Mouse (Mus musculus) splenic B cell, adult 2 months (primary cell): ENCODE measurements around the gene Clec16a.

Experiments used
- DNase-seq: peaks from one replicate; pipeline ENCODE4 v3.0.0-alpha.2; 2011; ENCODE audit warnings: low read depth, low spot score
- H3K27me3 ChIP-seq: 2 replicates; pipeline ENCODE4 v1.6.1; 2012; ENCODE audit warnings: mild to moderate bottlenecking, low read length, moderate library complexity, mixed read lengths; ENCODE audit not compliant: control insufficient read depth, poor library complexity, insufficient read depth, severe bottlenecking
- H3K36me3 ChIP-seq: 2 replicates; pipeline ENCODE4 v1.6.1; 2012; ENCODE audit warnings: mild to moderate bottlenecking, low read length, moderate library complexity, mixed read lengths; ENCODE audit not compliant: control insufficient read depth, poor library complexity, insufficient read depth, severe bottlenecking

The Clec16a gene

DNA sequence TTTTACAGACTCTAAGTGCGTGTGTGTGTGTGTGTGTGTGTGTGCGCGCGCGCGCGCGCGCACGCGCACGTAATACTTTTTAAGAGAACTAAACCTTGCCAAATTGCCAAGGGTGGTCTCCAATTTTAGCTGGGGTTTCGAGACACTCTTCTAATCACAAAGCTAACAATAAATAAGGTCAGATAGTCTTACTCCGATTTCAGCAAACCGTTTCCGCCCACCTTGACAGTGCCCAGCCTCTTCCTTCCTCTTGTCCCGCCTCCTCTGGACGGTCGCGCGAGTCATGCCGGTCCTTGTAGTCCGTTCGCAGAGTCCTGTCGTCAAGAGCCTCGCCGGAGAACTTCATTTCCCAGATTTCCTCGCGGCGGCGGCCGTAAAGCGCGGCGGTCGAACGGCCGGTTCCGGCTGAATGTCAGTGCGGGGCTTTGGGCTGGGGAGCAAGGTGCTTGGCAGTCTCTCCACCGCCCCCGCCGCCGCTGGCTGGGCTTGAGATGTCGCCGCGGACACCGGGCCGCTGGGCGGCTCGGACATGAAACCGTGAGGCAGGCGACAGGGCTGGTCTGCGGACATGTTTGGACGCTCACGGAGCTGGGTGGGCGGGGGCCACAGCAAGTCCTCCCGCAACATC is at the start of gene Clec16a:
TSS of gene Clec16a (plus strand) at position 345 of the 628 bp plus-strand sequence.
- Histone ChIP-seq H3K27me3 (no peaks in the 10 kb centered on the region), H3K36me3 (no peaks in the 10 kb centered on the region)

DNA sequence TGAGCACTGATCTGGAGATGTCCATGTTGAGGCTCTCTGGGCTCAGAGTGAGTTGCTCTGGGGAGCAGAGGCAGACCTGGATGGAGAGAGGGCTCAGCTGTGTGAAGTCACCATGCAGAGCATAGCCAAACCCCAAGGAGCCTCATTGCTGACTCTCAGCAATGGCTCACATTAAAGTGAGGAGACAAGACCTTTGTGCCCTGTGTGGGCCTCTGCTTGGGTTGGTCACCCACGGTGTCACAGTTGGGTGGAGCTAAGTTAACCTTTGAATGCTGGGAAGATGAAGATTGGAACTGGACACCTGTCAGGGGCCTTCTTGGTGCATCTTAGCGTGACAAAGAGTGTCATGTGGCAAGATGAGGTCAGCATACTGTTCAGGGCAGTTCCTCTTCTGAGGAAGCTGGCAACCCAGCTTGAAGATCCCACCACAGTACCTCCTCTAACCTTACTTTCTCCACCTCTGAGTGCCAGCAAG is 49.3 kb upstream of the Clec16a start:
- DNase-seq: peak; percentile 80
- Histone ChIP-seq H3K36me3 (peaks cover 22% of the 10 kb centered on the region; the same call in 1 of the 2 replicates), H3K27me3 (no peaks in the 10 kb centered on the region)

More for the DNA sequence above, at the start of gene Clec16a:
- DNase-seq: peak; percentile 96

DNA sequence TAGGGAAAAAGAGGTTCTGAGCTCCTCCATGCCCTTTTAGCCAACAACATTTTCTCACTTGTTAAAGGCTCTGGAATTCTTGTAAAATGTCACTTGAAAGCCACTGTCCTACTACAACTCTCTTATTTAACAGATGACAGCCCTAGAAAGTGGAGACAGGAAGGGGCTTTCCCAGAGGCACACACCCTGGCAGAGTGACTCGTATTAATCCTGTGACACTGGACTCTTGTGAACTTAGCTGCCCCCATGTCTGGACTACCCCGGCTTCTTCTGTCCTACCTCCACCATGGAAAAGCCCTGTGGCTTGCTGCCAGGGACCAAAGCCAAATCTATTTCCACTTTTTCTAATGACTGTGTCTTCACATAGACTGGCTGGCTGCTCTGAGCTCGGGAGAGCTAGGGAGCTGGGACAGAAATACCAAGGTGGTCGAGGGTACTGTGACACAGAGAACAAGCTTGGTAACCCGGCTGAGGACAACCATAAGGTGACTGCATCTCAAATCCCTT is 47.0 kb upstream of the Clec16a start:
- DNase-seq: peak; percentile 35
- peaks cover 28% of the 10 kb centered on the region for H3K36me3 ChIP-seq

DNA sequence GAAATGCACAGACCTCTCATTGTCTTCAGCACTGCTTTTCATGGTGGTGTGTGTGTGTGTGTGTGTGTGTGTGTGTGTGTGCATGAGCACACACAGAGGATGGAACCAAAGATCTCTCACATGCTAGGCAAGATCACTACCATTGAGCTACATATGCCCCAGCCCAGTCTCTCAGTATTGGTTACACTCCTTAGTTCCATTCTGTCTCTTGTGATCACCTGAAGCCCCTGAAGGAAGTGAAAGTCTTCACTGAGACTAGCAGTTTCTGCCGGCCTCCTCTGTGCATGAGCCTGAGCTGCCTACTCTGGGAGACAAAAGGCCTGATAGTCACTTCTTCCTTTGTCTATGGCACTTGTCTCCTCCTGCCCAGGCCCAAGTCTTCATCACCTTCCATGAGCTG is 46.0 kb upstream of the Clec16a start:
- peak; percentile 86 for DNase-seq
- Histone ChIP-seq H3K27me3 (no peaks in the 10 kb centered on the region), H3K36me3 (peaks cover 32% of the 10 kb centered on the region)

More for the DNA sequence above, 47.0 kb upstream of the Clec16a start:
- H3K27me3 ChIP-seq: no peaks in the 10 kb centered on the region

DNA sequence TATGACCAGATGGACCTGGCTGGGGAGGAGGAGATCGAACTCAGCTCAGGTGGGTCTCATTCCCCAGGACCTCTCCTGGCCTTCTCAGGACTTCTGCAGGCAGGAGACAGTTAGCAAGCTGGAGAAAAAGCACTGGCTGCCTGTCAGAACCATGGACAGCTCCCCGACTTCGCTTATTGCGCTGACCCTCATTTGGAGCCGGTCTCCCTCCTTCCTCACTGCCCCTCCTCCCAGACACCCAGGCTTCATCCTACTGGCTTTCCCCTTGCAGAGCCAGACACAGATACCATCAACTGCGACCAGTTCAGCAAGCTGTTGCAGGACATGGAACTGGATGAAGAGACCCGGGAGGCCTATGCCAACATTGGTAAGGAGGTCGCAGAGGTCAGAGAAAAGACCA is 43.3 kb upstream of the Clec16a start:
- DNase-seq: peak; percentile 70
- H3K27me3 ChIP-seq: no peaks in the 10 kb centered on the region
- H3K36me3 ChIP-seq: peaks cover 36% of the 10 kb centered on the region

DNA sequence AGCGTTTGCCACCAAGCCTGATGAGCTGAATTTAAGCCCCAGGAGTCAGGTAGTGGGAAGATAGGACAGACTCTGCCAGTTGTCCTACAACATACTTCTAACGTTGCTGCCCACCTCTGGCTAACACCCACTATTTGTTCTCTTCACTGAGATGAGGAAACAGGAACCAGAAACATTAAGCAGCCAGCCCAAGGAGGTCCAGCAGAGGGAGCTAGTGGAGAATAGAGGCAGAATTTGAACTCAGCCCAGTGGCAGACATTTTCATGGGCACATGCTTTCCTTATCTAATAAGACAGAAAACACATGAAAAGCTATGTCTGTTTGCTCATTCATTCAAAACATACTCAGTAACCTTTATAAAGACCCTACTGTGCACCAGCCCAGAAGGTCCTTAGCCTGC is 42.1 kb upstream of the Clec16a start:
- peak; percentile 61 for DNase-seq
- H3K36me3 ChIP-seq: peaks cover 39% of the 10 kb centered on the region
- H3K27me3 ChIP-seq: no peaks in the 10 kb centered on the region

DNA sequence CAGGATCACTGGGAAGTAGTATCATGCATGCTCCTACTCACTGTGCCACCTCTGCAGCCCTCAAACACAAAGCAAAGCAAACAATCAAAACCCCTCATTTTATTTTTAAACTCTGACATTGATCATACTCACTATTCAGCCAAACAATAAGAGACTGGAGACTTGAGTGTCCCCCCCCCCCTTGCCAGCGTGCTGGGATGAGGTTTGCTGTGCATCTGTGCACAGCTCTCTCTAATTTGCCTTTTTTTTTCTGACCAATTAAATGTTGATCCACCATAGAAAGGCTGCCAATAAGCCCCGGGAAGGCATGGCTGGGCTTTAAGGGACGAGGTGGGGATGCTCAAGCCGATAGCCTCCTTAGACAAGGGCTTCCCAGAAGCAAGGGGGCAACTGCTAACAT is 37.7 kb upstream of the Clec16a start:
- no peak for DNase-seq
- Histone ChIP-seq H3K27me3 (no peaks in the 10 kb centered on the region), H3K36me3 (peaks cover 51% of the 10 kb centered on the region)

DNA sequence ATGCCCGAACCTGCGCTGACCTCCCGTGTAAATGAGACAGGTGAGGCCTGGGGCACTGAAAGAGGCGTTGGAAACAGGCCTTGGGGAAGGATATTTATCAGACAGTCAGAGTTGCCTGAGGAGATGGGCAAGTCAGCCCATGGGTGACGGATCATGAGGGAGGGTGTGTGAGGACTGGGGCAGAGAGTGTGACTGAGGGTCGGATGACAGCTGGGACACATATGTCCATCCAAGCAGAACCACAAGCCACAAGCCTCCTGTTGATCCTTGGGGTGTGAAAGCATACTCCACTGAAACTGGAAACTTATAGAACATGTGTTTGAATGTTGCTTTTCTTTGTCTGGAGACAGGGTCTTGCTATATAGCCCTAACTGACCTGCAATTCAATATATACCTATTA is 36.4 kb upstream of the Clec16a start:
- Histone ChIP-seq H3K36me3 (peaks cover 47% of the 10 kb centered on the region), H3K27me3 (no peaks in the 10 kb centered on the region)
- DNase-seq: peak; percentile 81

DNA sequence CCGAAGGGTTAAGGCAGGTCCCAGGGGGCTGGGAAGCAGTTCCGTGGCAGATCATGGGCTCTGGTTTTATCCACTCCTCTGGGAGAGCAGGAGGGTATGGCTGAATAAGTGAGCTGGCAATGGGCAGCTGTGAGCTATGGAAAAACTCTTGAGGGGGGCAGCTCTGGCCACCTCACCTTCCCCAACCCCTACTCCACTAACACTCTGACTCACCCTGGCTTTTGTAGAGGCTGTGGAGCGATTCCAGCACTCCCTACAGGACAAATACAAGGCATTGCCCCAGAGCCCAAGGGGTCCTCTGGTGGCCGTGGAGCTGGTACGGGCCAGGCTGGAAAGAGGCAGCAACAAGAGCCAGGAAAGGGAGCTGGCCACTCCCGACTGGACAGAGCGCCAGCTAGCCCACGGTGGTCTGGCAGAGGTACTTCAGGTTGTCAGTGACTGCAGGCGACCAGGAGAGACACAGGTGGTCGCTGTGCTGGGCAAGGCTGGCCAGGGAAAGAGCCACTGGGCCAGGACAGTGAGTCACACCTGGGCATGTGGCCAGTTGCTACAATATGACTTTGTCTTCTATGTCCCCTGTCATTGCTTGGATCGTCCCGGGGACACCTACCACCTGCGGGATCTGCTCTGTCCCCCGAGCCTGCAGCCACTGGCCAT is 34.5 kb upstream of the Clec16a start:
- Histone ChIP-seq H3K27me3 (no peaks in the 10 kb centered on the region), H3K36me3 (peaks cover 43% of the 10 kb centered on the region)
- no peak for DNase-seq

DNA sequence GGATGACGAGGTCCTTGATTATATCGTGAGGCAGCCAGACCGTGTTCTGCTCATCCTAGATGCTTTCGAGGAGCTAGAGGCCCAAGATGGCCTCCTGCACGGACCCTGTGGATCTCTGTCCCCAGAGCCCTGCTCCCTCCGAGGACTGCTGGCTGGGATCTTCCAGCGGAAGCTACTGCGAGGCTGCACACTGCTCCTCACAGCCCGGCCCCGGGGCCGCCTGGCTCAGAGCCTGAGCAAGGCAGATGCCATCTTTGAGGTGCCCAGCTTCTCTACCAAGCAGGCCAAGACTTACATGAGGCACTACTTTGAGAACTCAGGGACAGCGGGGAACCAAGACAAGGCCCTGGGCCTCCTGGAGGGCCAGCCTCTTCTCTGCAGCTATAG is 34.0 kb upstream of the Clec16a start:
- H3K27me3 ChIP-seq: no peaks in the 10 kb centered on the region
- no peak for DNase-seq
- H3K36me3 ChIP-seq: peaks cover 41% of the 10 kb centered on the region

DNA sequence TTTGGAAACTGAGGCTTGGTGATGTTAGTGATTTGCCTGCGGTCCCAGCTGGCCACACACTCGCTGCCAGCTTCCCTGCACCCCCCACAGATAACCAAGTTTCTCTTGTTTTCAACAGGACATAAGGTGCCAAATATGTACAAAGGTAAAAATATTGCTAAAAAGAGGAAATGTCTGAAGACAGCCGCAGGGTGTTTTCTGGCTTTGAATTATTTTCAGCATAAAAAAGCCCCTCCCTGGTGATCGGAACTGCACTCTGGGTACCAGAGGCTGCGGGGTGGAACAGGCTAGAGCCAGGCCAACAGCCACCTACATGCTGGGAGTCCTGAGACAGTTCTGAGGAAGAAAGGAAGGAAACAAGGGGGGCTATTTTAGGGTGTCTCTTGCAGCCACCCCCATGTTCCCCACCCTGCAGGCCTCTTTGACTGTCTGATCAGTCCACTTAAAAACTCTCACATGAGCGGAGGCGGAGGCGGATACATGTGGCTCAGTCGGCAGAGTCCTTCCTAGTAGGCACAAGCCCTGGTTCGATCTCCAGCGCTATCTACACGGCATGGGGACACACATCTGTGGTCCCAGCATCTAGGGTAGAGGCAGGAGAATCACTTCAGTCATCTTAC is 29.1 kb upstream of the Clec16a start:
- DNase-seq: peak; percentile 90

DNA sequence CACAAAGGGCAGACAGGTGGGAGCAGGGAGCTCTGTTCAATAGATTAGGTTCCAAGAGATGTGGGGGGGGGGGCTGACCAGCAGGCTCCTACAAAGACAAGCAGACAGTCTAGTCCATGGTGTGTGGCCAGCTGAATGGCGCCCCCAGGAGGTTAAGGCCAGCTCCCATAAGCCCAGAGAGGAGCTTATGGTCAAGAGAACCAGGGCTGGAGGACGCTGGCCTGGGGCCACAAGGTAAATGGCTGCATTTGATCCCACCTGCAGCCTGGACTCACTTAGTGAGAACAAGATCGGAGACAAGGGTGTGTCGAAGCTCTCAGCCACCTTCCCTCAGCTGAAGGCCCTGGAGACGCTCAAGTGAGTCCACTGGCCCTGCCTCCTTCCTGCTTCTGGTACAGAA is 27.1 kb upstream of the Clec16a start:
- no peaks in the 10 kb centered on the region for H3K27me3 ChIP-seq
- peaks cover 22% of the 10 kb centered on the region for H3K36me3 ChIP-seq
- peak; percentile 56 for DNase-seq

More for the DNA sequence above, 29.1 kb upstream of the Clec16a start:
- Histone ChIP-seq H3K27me3 (no peaks in the 10 kb centered on the region), H3K36me3 (peaks cover 33% of the 10 kb centered on the region)

DNA sequence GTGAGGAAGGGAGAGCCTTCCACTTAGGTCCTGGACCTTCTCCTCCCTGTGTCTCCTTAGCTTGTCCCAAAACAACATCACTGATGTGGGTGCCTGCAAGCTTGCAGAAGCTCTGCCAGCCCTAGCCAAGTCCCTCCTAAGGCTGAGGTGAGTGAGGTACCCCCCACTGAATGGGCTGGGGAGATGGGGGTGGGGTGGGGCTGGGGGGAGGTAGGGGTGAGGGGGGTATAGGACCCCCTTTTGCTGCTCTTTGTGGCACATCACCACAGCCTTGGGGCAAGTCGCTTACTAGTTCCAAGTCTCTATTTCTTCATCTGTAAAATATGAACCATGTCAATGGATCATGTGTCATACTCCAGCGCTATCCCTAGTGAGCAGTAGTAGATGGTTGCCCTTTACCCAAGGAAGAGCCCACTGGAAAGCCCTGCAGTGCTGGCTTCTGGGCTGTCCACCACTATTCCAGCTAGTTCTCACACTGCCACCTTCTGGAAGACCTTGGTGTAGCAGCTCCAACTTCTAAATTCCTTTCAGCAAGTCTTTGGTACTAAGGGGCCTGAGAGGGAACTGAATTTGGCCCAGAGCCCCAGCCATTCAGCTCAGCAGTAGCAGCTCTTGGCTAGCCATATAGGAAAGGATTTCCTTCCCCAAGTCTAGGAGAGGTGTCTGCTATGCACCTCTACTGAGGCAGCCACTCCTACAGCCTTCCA is 24.1 kb upstream of the Clec16a start:
- no peaks in the 10 kb centered on the region for H3K27me3 ChIP-seq
- DNase-seq: peak; percentile 86
- H3K36me3 ChIP-seq: peaks cover 42% of the 10 kb centered on the region

DNA sequence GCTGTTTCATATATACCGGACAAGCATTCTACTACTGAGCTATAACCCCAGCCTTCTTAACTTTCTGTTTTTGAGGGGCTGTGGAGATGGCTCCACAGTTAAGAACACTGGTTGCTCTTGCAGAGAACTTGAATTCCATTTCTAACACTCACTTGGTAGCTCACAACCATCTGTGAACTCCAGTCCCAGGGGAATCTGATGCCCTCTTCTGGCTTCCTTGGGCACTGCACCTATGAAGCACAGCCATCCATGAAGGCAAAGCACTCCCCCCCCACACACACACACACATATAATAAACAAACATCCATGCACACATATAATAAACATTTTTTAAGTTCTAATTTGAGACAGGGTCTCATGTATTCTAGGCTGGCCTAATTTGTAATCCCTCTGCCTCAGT is 22.3 kb upstream of the Clec16a start:
- DNase-seq: peak; percentile 91
- H3K27me3 ChIP-seq: no peaks in the 10 kb centered on the region
- H3K36me3 ChIP-seq: peaks cover 44% of the 10 kb centered on the region
